Mouse (Mus musculus): ENCODE measurements around the gene Cobl.

DNA sequence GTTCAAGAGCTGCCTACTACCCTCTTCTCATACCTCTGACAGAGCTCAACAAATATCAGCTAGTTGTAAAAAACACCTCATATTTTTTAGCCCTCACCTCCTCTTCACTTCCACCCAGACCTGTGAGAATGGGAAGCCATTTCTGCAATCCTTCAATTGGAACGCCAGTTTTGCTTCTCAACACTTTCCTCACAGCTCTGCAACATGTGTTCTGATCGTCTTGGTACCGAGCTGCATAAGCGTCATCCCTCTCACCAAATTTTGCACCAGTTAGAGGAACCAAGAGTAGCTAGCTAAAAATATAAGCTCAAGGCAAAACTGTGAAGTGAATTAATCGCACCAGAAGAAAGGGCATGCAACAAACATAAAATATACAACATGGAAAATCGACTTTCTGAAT, 56.9 kb downstream of the Cobl start:
- TF ChIP-seq POLR2A (IDR thresholded peaks at IDR 0.05; ENCODE audit: insufficient read depth, low read depth, low read length) = no peak
- TF ChIP-seq EP300 (IDR thresholded peaks at IDR 0.05; ENCODE audit: insufficient read depth, low read depth, low read length) = no peak

All from heart, adult 2 months (tissue).